Mouse (Mus musculus) lung, postnatal 0 days (tissue): ENCODE results near the gene Pfas. TPM values are rescaled to one million over a fixed set of nuclear protein-coding genes. Genes with fewer than 3 reads are reported as not detected.
A peak's percentile ranks its signal among the peaks of the same experiment; 100 is the strongest.

Source experiments
- ATAC-seq: fragments of 200-750 bp; cut with Nextera tagmentation; 2 replicates; pipeline ENCODE4 v1.8.0; 2017; ENCODE audit warnings: moderate library complexity
- DNase-seq: peaks from one replicate; pipeline ENCODE4 v3.0.0-alpha.2; 2016; ENCODE audit warnings: low spot score
- H3K27ac ChIP-seq: fragments of 300-500 bp; sonication (generic); 2 replicates; pipeline ENCODE4 v1.5.1; 2014; ENCODE audit warnings: antibody characterized with exemption, mild to moderate bottlenecking, low read length, mixed read lengths
- H3K27me3 ChIP-seq: fragments of 300-500 bp; sonication (generic); replicated peaks from 2 replicates; pipeline ENCODE4 v1.6.1; 2014; ENCODE audit warnings: low read length, mixed read lengths; ENCODE audit not compliant: insufficient read depth
- H3K36me3 ChIP-seq: fragments of 300-500 bp; sonication (generic); 2 replicates; pipeline ENCODE4 v1.6.1; 2014; ENCODE audit warnings: low read length, mixed read lengths; ENCODE audit not compliant: insufficient read depth
- H3K4me1 ChIP-seq: fragments of 300-500 bp; sonication (generic); 2 replicates; pipeline ENCODE4 v1.6.1; 2014; ENCODE audit warnings: antibody characterized with exemption, low read depth, low read length, mixed read lengths; ENCODE audit not compliant: insufficient read depth
- H3K4me2 ChIP-seq: fragments of 300-500 bp; sonication (generic); replicated peaks from 2 replicates; pipeline ENCODE4 v1.6.1; 2014; ENCODE audit warnings: low read depth, mild to moderate bottlenecking, low read length, moderate library complexity, mixed read lengths
- H3K4me3 ChIP-seq: fragments of 300-500 bp; sonication (generic); 2 replicates; pipeline ENCODE4 v1.5.1; 2014; ENCODE audit warnings: low read depth, low read length
- H3K9ac ChIP-seq: fragments of 300-500 bp; sonication (generic); replicated peaks from 2 replicates; pipeline ENCODE4 v1.6.1; 2014; ENCODE audit warnings: low read depth, mild to moderate bottlenecking
- H3K9me3 ChIP-seq: fragments of 300-500 bp; sonication (generic); 2 replicates; pipeline ENCODE4 v1.6.1; 2016; ENCODE audit warnings: low read length, mixed read lengths
- CTCF ChIP-seq: IDR thresholded peaks from 2 replicates; pipeline ENCODE4 v1.5.1; 2016; ENCODE audit warnings: antibody characterized with exemption, mild to moderate bottlenecking
- EP300 ChIP-seq: IDR thresholded peaks from 2 replicates; pipeline ENCODE4 v1.6.1; 2016; ENCODE audit warnings: antibody characterized with exemption, mild to moderate bottlenecking, control low read depth
- WGBS: fragments of 180-500 bp; shearing (Covaris S2); extraction: QIAGEN DNeasy Blood & Tissue Kit; methylation state at CpG from one replicate; pipeline ENCODE4 v1.1.7; 2014; 5-methylcytosine and 5-hydroxymethylcytosine counted together
- polyA plus RNA-seq: library from polyadenylated mRNA; unstranded; fragments of >200 nt; fragmentation: Nextera tagmentation; extraction: Ambion mirVana; gene quantifications from 2 replicates; pipeline ENCODE4 v1.2.1, GENCODE M21; 2015

The Pfas gene
- polyA plus RNA-seq, 1 experiment from 2014 or later, result 7.0 TPM

- 93% methylated on average over 3 of the region's 3 CpGs for WGBS
- no peak overlapping the region for H3K27ac ChIP-seq
- ATAC-seq, result no peak
- H3K27me3 ChIP-seq, result no peaks in the 10 kb centered on the region
- no peak overlapping the region for H3K9ac ChIP-seq
- H3K4me2 ChIP-seq, result no peak overlapping the region
- TF ChIP-seq EP300 (no peak), CTCF (no peak; the same call in 1 of the 2 replicates)
- no peaks in the 10 kb centered on the region for H3K4me1 ChIP-seq
- no peak overlapping the region for H3K4me3 ChIP-seq
- no peaks in the 10 kb centered on the region for H3K9me3 ChIP-seq
- peaks cover 28% of the 10 kb centered on the region; the same call in 1 of the 2 replicates for H3K36me3 ChIP-seq
- DNase-seq, result no peak
These were observed 13.9 kb downstream of the Pfas start for GRCm38 (mm10) chr11:68994377-68994776.

GRCm38 (mm10) chr11:68993122-68993521 is 15.1 kb downstream of the Pfas start:
- Histone ChIP-seq H3K4me1 (no peaks in the 10 kb centered on the region), H3K9ac (no peak overlapping the region), H3K36me3 (peaks cover 22% of the 10 kb centered on the region; the same call in 1 of the 2 replicates), H3K9me3 (no peaks in the 10 kb centered on the region), H3K4me2 (no peak overlapping the region), H3K27ac (no peak overlapping the region), H3K27me3 (no peaks in the 10 kb centered on the region), H3K4me3 (no peak overlapping the region)
- WGBS, result 82% methylated on average over 7 of the region's 7 CpGs
- no peak for ATAC-seq
- TF ChIP-seq CTCF (no peak), EP300 (no peak)
- DNase-seq, result no peak

GRCm38 (mm10) chr11:68988341-68988740 is 19.9 kb downstream of the Pfas start:
- no peaks in the 10 kb centered on the region for H3K9me3 ChIP-seq
- H3K4me2 ChIP-seq, result no peak overlapping the region
- ATAC-seq, result peak; percentile 25; the same call in 1 of the 2 replicates
- no peak for TF ChIP-seq EP300
- no peak for TF ChIP-seq CTCF
- H3K4me3 ChIP-seq, result no peak overlapping the region
- H3K36me3 ChIP-seq, result peaks cover 14% of the 10 kb centered on the region; the same call in 1 of the 2 replicates
- DNase-seq, result no peak
- H3K27me3 ChIP-seq, result no peaks in the 10 kb centered on the region
- no peaks in the 10 kb centered on the region for H3K4me1 ChIP-seq
- no peak overlapping the region for H3K27ac ChIP-seq
- WGBS, result 81% methylated on average over 17 of the region's 17 CpGs
- no peak overlapping the region for H3K9ac ChIP-seq

- Histone ChIP-seq H3K36me3 (peaks cover 14% of the 10 kb centered on the region; the same call in 1 of the 2 replicates), H3K4me1 (no peaks in the 10 kb centered on the region), H3K9me3 (no peaks in the 10 kb centered on the region), H3K4me2 (no peak overlapping the region), H3K27ac (no peak overlapping the region), H3K27me3 (no peaks in the 10 kb centered on the region), H3K4me3 (no peak overlapping the region), H3K9ac (no peak overlapping the region)
- ATAC-seq (no peak), DNase-seq (no peak)
- no peak for TF ChIP-seq EP300
- WGBS, result 87% methylated on average over 11 of the region's 11 CpGs
These were observed 20.8 kb downstream of the Pfas start for GRCm38 (mm10) chr11:68987365-68987882.

GRCm38 (mm10) chr11:68982639-68983369 is 25.5 kb downstream of the Pfas start:
- peak; percentile 91 for TF ChIP-seq CTCF
- TF ChIP-seq EP300, result no peak
- Histone ChIP-seq H3K27ac (no peak overlapping the region), H3K27me3 (no peaks in the 10 kb centered on the region), H3K4me3 (no peak overlapping the region), H3K4me2 (no peak overlapping the region), H3K36me3 (0 out of 2 replicates have a peak, but pooled peaks cover 3% of the 10 kb centered on the region), H3K9me3 (no peaks in the 10 kb centered on the region), H3K9ac (no peak overlapping the region), H3K4me1 (no peaks in the 10 kb centered on the region)
- ATAC-seq (peak; percentile 67), DNase-seq (peak; percentile 83)
- WGBS, result 20% methylated on average over 4 of the region's 4 CpGs

GRCm38 (mm10) chr11:68980919-68981318 is 27.3 kb downstream of the Pfas start:
- no peak for TF ChIP-seq EP300
- no peak for TF ChIP-seq CTCF
- ATAC-seq, result no peak
- no peak overlapping the region for H3K27ac ChIP-seq
- H3K9me3 ChIP-seq, result no peaks in the 10 kb centered on the region
- no peaks in the 10 kb centered on the region for H3K27me3 ChIP-seq
- peak; percentile 41 for DNase-seq
- H3K9ac ChIP-seq, result no peak overlapping the region
- H3K36me3 ChIP-seq, result no peaks in the 10 kb centered on the region
- 49% methylated on average over 3 of the region's 3 CpGs for WGBS
- no peak overlapping the region for H3K4me3 ChIP-seq
- H3K4me1 ChIP-seq, result no peaks in the 10 kb centered on the region
- H3K4me2 ChIP-seq, result no peak overlapping the region
